Mouse (Mus musculus) ES-Bruce4 (cell line): Measurements from ENCODE around the gene Lmo1. TPM values are rescaled to one million over a fixed set of nuclear protein-coding genes. Genes with fewer than 3 reads are reported as not detected.
A peak's percentile ranks its signal among the peaks of the same experiment; 100 is the strongest.

Experiments
- H3K27ac ChIP-seq: 2 replicates; pipeline ENCODE4 v1.5.1; 2012; ENCODE audit warnings: low read length, inconsistent platforms; ENCODE audit not compliant: insufficient read depth
- H3K27me3 ChIP-seq: 2 replicates; pipeline ENCODE4 v1.6.1; 2012; ENCODE audit warnings: mild to moderate bottlenecking, low read length, inconsistent platforms; ENCODE audit not compliant: control insufficient read depth, poor library complexity, insufficient read depth, severe bottlenecking
- H3K36me3 ChIP-seq: 2 replicates; pipeline ENCODE4 v1.6.1; 2012; ENCODE audit warnings: inconsistent platforms, mild to moderate bottlenecking, low read length, moderate library complexity; ENCODE audit not compliant: control insufficient read depth, poor library complexity, insufficient read depth, severe bottlenecking
- H3K4me1 ChIP-seq: one replicate; pipeline ENCODE4 v1.8.1; 2011; ENCODE audit warnings: low read length; ENCODE audit not compliant: control insufficient read depth, insufficient read depth
- H3K4me3 ChIP-seq: 2 replicates; pipeline ENCODE4 v1.5.1; 2011; ENCODE audit warnings: low read depth, mild to moderate bottlenecking, low read length
- H3K9ac ChIP-seq: 2 replicates; pipeline ENCODE4 v1.6.1; 2012; ENCODE audit warnings: low read depth, mild to moderate bottlenecking, inconsistent platforms; ENCODE audit not compliant: poor library complexity, severe bottlenecking
- H3K9me3 ChIP-seq: replicated peaks from 2 replicates; pipeline ENCODE4 v1.6.1; 2012; ENCODE audit warnings: mild to moderate bottlenecking, low read length, inconsistent platforms; ENCODE audit not compliant: control insufficient read depth, poor library complexity, insufficient read depth, severe bottlenecking
- CTCF ChIP-seq: IDR thresholded peaks from one replicate; pipeline ENCODE4 v1.8.1; 2011; ENCODE audit warnings: low read depth, low read length
- EP300 ChIP-seq: IDR thresholded peaks from 2 replicates; pipeline ENCODE4 v1.6.1; 2011; ENCODE audit warnings: low read depth, low read length; ENCODE audit not compliant: insufficient read depth
- POLR2A ChIP-seq: IDR thresholded peaks from one replicate; pipeline ENCODE4 v1.8.1; 2011; ENCODE audit warnings: low read length; ENCODE audit not compliant: insufficient read depth
- polyA plus RNA-seq: library from polyadenylated mRNA; stranded (reverse); fragments of >200 nt; gene quantifications from 2 replicates; pipeline ENCODE4 v1.2.4, GENCODE M21; 2011; ENCODE audit warnings: low read depth; ENCODE audit not compliant: missing spikeins, insufficient read depth, insufficient read length

The Lmo1 gene
- polyA plus RNA-seq, 1 experiment, result 1.3 TPM

- H3K9me3 ChIP-seq, result no peaks in the 10 kb centered on the region
- H3K4me3 ChIP-seq, result no peak overlapping the region
- no peak overlapping the region for H3K27ac ChIP-seq
- no peak overlapping the region for H3K9ac ChIP-seq
- no peaks in the 10 kb centered on the region for H3K36me3 ChIP-seq
- TF ChIP-seq CTCF (peak; percentile 77), EP300 (no peak), POLR2A (no peak)
- no peaks in the 10 kb centered on the region for H3K27me3 ChIP-seq
- no peaks in the 10 kb centered on the region for H3K4me1 ChIP-seq
Observed at GRCm38 (mm10) chr7:109218130-109218976, 43.3 kb upstream of the Lmo1 start.

DNA sequence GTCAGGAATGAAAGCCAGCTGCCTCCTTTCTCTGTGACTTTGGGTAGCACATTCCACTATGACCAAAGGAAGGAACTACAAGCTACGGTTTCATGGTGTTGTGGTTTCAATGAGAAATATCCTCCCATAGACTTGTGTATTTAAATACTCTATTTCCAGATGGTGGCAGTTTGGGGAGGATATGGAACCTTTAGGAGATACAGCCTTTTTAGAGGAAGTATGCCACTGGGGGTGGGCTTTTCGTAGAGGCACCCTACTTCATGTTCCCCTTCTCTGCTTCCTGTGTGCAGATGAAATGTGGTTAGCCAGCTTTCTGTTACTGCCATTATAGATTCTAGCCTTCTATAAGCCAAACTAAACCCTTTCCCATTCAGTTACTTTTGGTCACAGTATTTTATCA is 34.8 kb upstream of the Lmo1 start:
- no peaks in the 10 kb centered on the region for H3K9me3 ChIP-seq

GRCm38 (mm10) chr7:109207811-109208210 is 32.8 kb upstream of the Lmo1 start:
- no peak overlapping the region for H3K9ac ChIP-seq
- H3K4me1 ChIP-seq, result no peaks in the 10 kb centered on the region
- TF ChIP-seq EP300 (no peak), POLR2A (no peak), CTCF (no peak)
- H3K4me3 ChIP-seq, result no peak overlapping the region
- no peaks in the 10 kb centered on the region for H3K36me3 ChIP-seq
- H3K27me3 ChIP-seq, result no peaks in the 10 kb centered on the region
- H3K27ac ChIP-seq, result no peak overlapping the region
- H3K9me3 ChIP-seq, result no peaks in the 10 kb centered on the region

More for the DNA sequence above, 34.8 kb upstream of the Lmo1 start:
- TF ChIP-seq CTCF (no peak), POLR2A (no peak), EP300 (no peak)
- H3K9ac ChIP-seq, result no peak overlapping the region
- H3K27ac ChIP-seq, result no peak overlapping the region
- no peaks in the 10 kb centered on the region for H3K27me3 ChIP-seq
- no peaks in the 10 kb centered on the region for H3K36me3 ChIP-seq
- H3K4me1 ChIP-seq, result no peaks in the 10 kb centered on the region
- no peak overlapping the region for H3K4me3 ChIP-seq

- no peaks in the 10 kb centered on the region for H3K27me3 ChIP-seq
- TF ChIP-seq CTCF (no peak), POLR2A (no peak), EP300 (no peak)
- no peak overlapping the region for H3K27ac ChIP-seq
- H3K36me3 ChIP-seq, result no peaks in the 10 kb centered on the region
- no peak overlapping the region for H3K9ac ChIP-seq
- no peaks in the 10 kb centered on the region for H3K9me3 ChIP-seq
- no peak overlapping the region for H3K4me3 ChIP-seq
- H3K4me1 ChIP-seq, result no peaks in the 10 kb centered on the region
Observed at GRCm38 (mm10) chr7:109206358-109206757, 31.4 kb upstream of the Lmo1 start.

GRCm38 (mm10) chr7:109203140-109203539 is 28.1 kb upstream of the Lmo1 start:
- no peaks in the 10 kb centered on the region for H3K4me1 ChIP-seq

DNA sequence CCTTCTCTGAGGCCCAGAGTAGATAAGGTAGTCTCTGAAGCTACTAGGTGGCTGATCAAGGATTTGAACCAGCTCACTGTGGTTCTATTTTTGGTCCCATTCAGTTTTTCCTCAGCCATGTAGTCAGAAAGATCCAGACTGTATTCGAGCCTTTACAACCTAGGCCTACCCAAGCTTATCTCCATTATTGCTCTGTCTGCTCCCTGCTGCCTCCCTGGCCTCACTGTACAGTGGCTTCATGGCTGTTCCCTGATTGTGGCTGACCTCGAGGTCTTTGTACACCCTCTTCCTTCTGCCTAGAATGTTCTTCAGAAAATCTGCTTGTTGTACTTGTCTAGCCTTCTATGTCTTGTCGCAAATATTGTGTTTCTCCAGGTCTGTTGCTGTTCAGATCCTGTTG is 25.6 kb upstream of the Lmo1 start:
- Histone ChIP-seq H3K9ac (no peak overlapping the region), H3K36me3 (no peaks in the 10 kb centered on the region), H3K4me3 (no peak overlapping the region), H3K27ac (no peak overlapping the region), H3K9me3 (no peaks in the 10 kb centered on the region), H3K27me3 (no peaks in the 10 kb centered on the region), H3K4me1 (no peaks in the 10 kb centered on the region)
- TF ChIP-seq CTCF (no peak), POLR2A (no peak), EP300 (no peak)

More at GRCm38 (mm10) chr7:109203140-109203539, 28.1 kb upstream of the Lmo1 start:
- H3K27ac ChIP-seq, result no peak overlapping the region
- no peak overlapping the region for H3K9ac ChIP-seq
- H3K36me3 ChIP-seq, result no peaks in the 10 kb centered on the region
- H3K27me3 ChIP-seq, result no peaks in the 10 kb centered on the region
- H3K4me3 ChIP-seq, result no peak overlapping the region
- no peaks in the 10 kb centered on the region for H3K9me3 ChIP-seq
- no peak for TF ChIP-seq POLR2A
- no peak for TF ChIP-seq CTCF
- TF ChIP-seq EP300, result no peak
